Mouse (Mus musculus) CH12.LX (cell line): ENCODE data around the gene Traf2.

ENCODE experiments used
- CHD1 ChIP-seq: IDR thresholded peaks from 2 replicates; pipeline ENCODE4 v1.6.1; 2012; ENCODE audit warnings: low read depth, low read length, improper control_type of control experiment, inconsistent platforms
- CTCF ChIP-seq, 2 experiments: IDR thresholded peaks in 1 of 2; conservative IDR thresholded peaks in 1 of 2; 2 replicates each; pipeline ENCODE4 v1.5.1; 2011 to 2012; ENCODE audit warnings: low read depth in 2 of 2, low read length in 2 of 2, improper control_type of control experiment in 1 of 2, inconsistent platforms in 1 of 2, mild to moderate bottlenecking in 1 of 2, moderate library complexity in 1 of 2
- EP300 ChIP-seq: IDR thresholded peaks from 2 replicates; pipeline ENCODE4 v1.6.1; 2011; ENCODE audit warnings: low read length, improper control_type of control experiment
- JUND ChIP-seq: conservative IDR thresholded peaks from 2 replicates; pipeline ENCODE4 v1.6.1; 2011; ENCODE audit warnings: low read depth, low read length, improper control_type of control experiment
- MAX ChIP-seq: IDR thresholded peaks from 2 replicates; pipeline ENCODE4 v1.6.1; 2011; ENCODE audit warnings: low read length, improper control_type of control experiment
- MXI1 ChIP-seq: IDR thresholded peaks from 2 replicates; pipeline ENCODE4 v1.6.1; 2011; ENCODE audit warnings: mild to moderate bottlenecking, low read depth, low read length, improper control_type of control experiment
- POLR2A ChIP-seq: IDR thresholded peaks from 2 replicates; pipeline ENCODE4 v1.6.1; 2011; ENCODE audit warnings: low read depth, mild to moderate bottlenecking, improper control_type of control experiment, low read length
- POLR2AphosphoS2 ChIP-seq: IDR thresholded peaks from 2 replicates; pipeline ENCODE4 v1.6.1; 2011; ENCODE audit warnings: low read depth, low read length, improper control_type of control experiment
- SMC3 ChIP-seq: IDR thresholded peaks from 2 replicates; pipeline ENCODE4 v1.6.1; 2011; ENCODE audit warnings: low read depth, low read length, improper control_type of control experiment
- USF1 ChIP-seq: IDR thresholded peaks from 2 replicates; pipeline ENCODE4 v1.6.1; 2014; ENCODE audit warnings: low read depth, mild to moderate bottlenecking, inconsistent platforms, low read length, improper control_type of control experiment

DNA sequence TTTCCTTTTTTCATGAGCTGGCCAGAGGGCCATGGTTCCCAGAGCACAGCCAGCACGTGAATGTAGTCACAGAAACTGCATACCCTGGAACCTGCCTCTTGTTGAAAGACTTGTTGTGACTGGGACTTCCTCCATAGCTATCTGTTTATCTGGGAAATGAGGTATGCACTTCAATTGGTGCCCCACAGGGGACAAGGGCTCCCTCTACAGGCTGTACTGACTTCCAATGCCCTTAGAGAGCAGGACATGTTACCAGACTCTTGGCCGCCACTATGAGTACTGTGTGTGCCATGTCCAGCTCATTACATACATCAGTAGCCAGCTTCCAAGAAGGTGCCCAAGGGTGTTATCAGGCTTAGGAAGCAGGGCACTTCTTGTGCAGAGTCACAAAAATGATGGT lies 45.1 kb upstream of the Traf2 start:
- TF ChIP-seq USF1 (no peak), CHD1 (no peak), CTCF (conservative IDR thresholded peaks at IDR 0.05 in 1 of 2, IDR thresholded peaks at IDR 0.05 in 1 of 2; ENCODE audit: low read depth in 2 of 2, low read length in 2 of 2) (peak; percentile 28 to 61; a peak in 2 of 4 replicates), EP300 (no peak), POLR2A (no peak), MXI1 (no peak), SMC3 (no peak; the same call in 1 of the 2 replicates), POLR2AphosphoS2 (no peak), MAX (no peak), JUND (no peak)
